Mouse (Mus musculus) CH12.LX (cell line): ENCODE measurements around the gene Rab4b. TPM values are rescaled to one million over a fixed set of nuclear protein-coding genes. Genes with fewer than 3 reads are reported as not detected.

Source experiments
- DNase-seq: peaks from one replicate; pipeline ENCODE4 v3.0.0-alpha.2; 2013; ENCODE audit errors: extremely low read depth
- H3K27ac ChIP-seq: 2 replicates; pipeline ENCODE4 v1.5.1; 2012; ENCODE audit warnings: low read depth, mild to moderate bottlenecking, control low read depth, moderate library complexity; ENCODE audit not compliant: insufficient read depth
- H3K27me3 ChIP-seq: replicated peaks from 2 replicates; pipeline ENCODE3; 2012; ENCODE audit warnings: inconsistent platforms
- H3K36me3 ChIP-seq, 2 experiments: replicated peaks in 1 of 2; 2 replicates each; pipeline versions ENCODE3 to v1.6.1; 2012; ENCODE audit warnings: inconsistent platforms in 1 of 2, low read length in 1 of 2, mild to moderate bottlenecking in 1 of 2, mixed read lengths in 1 of 2, moderate library complexity in 1 of 2; ENCODE audit not compliant: control insufficient read depth in 1 of 2, insufficient read depth in 1 of 2
- H3K4me1 ChIP-seq, 2 experiments: 2 replicates each; pipeline ENCODE4 v1.6.1; 2012; ENCODE audit warnings: inconsistent platforms in 1 of 2, moderate library complexity in 1 of 2; ENCODE audit not compliant: insufficient read depth in 2 of 2, control insufficient read depth in 1 of 2
- H3K4me2 ChIP-seq: 2 replicates; pipeline ENCODE4 v1.6.1; 2012; ENCODE audit warnings: low read depth, mild to moderate bottlenecking, control low read depth; ENCODE audit not compliant: poor library complexity, insufficient read depth, severe bottlenecking
- H3K4me3 ChIP-seq, 3 experiments: fragments of 150-350 bp in 1 of 3; sonication (generic) in 1 of 3; replicated peaks in 1 of 3; 2 replicates each; pipeline versions ENCODE3 to v1.5.1; 2011 to 2012; ENCODE audit warnings: low read depth in 2 of 3, low read length in 2 of 3, mild to moderate bottlenecking in 2 of 3, moderate library complexity in 2 of 3, control low read depth in 1 of 3, improper control_type of control experiment in 1 of 3, inconsistent platforms in 1 of 3, mixed read lengths in 1 of 3; ENCODE audit not compliant: poor library complexity in 1 of 3
- H3K79me2 ChIP-seq: replicated peaks from 2 replicates; pipeline ENCODE4 v1.6.1; 2012; ENCODE audit warnings: mild to moderate bottlenecking, moderate library complexity; ENCODE audit not compliant: control insufficient read depth, poor library complexity, insufficient read depth, severe bottlenecking; ENCODE audit errors: extremely low read depth
- H3K9ac ChIP-seq: 2 replicates; pipeline ENCODE4 v1.6.1; 2012; ENCODE audit warnings: low read depth, mild to moderate bottlenecking, control low read depth, moderate library complexity; ENCODE audit not compliant: insufficient read depth
- H3K9me3 ChIP-seq: replicated peaks from 2 replicates; pipeline ENCODE3; 2012; ENCODE audit warnings: low read length, inconsistent platforms, mixed read lengths
- CTCF ChIP-seq, 2 experiments: IDR thresholded peaks in 1 of 2; conservative IDR thresholded peaks in 1 of 2; 2 replicates each; pipeline ENCODE4 v1.5.1; 2011 to 2012; ENCODE audit warnings: low read depth in 2 of 2, low read length in 2 of 2, improper control_type of control experiment in 1 of 2, inconsistent platforms in 1 of 2, mild to moderate bottlenecking in 1 of 2, moderate library complexity in 1 of 2
- ELF1 ChIP-seq: IDR thresholded peaks from 2 replicates; pipeline ENCODE4 v1.6.1; 2014; ENCODE audit warnings: low read depth, mild to moderate bottlenecking, inconsistent platforms, low read length, improper control_type of control experiment
- GABPA ChIP-seq: IDR thresholded peaks from 2 replicates; pipeline ENCODE4 v1.6.1; 2012; ENCODE audit warnings: low read depth, low read length, improper control_type of control experiment, inconsistent platforms; ENCODE audit not compliant: insufficient replicate concordance
- KAT2A ChIP-seq: IDR thresholded peaks from 2 replicates; pipeline ENCODE4 v1.6.1; 2012; ENCODE audit warnings: low read length, improper control_type of control experiment, inconsistent platforms; ENCODE audit not compliant: insufficient replicate concordance
- MAX ChIP-seq: IDR thresholded peaks from 2 replicates; pipeline ENCODE4 v1.6.1; 2011; ENCODE audit warnings: low read length, improper control_type of control experiment
- MAZ ChIP-seq: IDR thresholded peaks from 2 replicates; pipeline ENCODE4 v1.6.1; 2012; ENCODE audit warnings: low read depth, mild to moderate bottlenecking, inconsistent platforms, low read length, improper control_type of control experiment, moderate library complexity
- MYC ChIP-seq: IDR thresholded peaks from 2 replicates; pipeline ENCODE4 v1.6.1; 2011; ENCODE audit warnings: low read depth, mild to moderate bottlenecking, improper control_type of control experiment, low read length
- NELFE ChIP-seq: IDR thresholded peaks from 2 replicates; pipeline ENCODE4 v1.6.1; 2011; ENCODE audit warnings: low read depth, low read length, improper control_type of control experiment
- POLR2AphosphoS2 ChIP-seq: IDR thresholded peaks from 2 replicates; pipeline ENCODE4 v1.6.1; 2011; ENCODE audit warnings: low read depth, low read length, improper control_type of control experiment
- RAD21 ChIP-seq: IDR thresholded peaks from 2 replicates; pipeline ENCODE4 v1.6.1; 2011; ENCODE audit warnings: low read depth, mild to moderate bottlenecking, low read length, improper control_type of control experiment, moderate library complexity
- SIN3A ChIP-seq: IDR thresholded peaks from 2 replicates; pipeline ENCODE4 v1.6.1; 2012; ENCODE audit warnings: low read length, improper control_type of control experiment, inconsistent platforms
- TBP ChIP-seq: conservative IDR thresholded peaks from 2 replicates; pipeline ENCODE4 v1.6.1; 2011; ENCODE audit warnings: low read depth, low read length, improper control_type of control experiment
- USF1 ChIP-seq: IDR thresholded peaks from 2 replicates; pipeline ENCODE4 v1.6.1; 2014; ENCODE audit warnings: low read depth, mild to moderate bottlenecking, inconsistent platforms, low read length, improper control_type of control experiment
- USF2 ChIP-seq: conservative IDR thresholded peaks from 2 replicates; pipeline ENCODE4 v1.6.1; 2011; ENCODE audit warnings: low read depth, low read length, improper control_type of control experiment
- ZNF384 ChIP-seq: IDR thresholded peaks from 2 replicates; pipeline ENCODE4 v1.6.1; 2012; ENCODE audit warnings: low read depth, low read length, improper control_type of control experiment, inconsistent platforms
- dilution Hi-C: fragments of 300-500 bp; cut with MboI; formaldehyde crosslinking; loops from 2 replicates; pipeline ENCODE4 v1.14.3; 2020; ENCODE audit warnings: low sequenced_read_pairs; ENCODE audit not compliant: extremely low pct_unique_long_range_greater_than_20kb, extremely low pct_ligation_motif_present
- in situ Hi-C: fragments of 300-500 bp; cut with MboI; formaldehyde crosslinking; loops from 3 replicates; pipeline ENCODE4 v1.14.3; 2019; ENCODE audit warnings: low sequenced_read_pairs, low pct_ligation_motif_present, low pct_unique_long_range_greater_than_20kb, mixed read lengths
- polyA plus RNA-seq: library from polyadenylated mRNA; unstranded; fragments of >175 nt; gene quantifications from 2 replicates; pipeline ENCODE4 v1.2.1, GENCODE M21; 2012; ENCODE audit warnings: low read depth; ENCODE audit not compliant: insufficient read length
- total RNA-seq, 2 experiments: library from RNA; depleted of rRNA; stranded (reverse); fragments of 300-350 nt in 1 of 2; fragments of >200 nt in 1 of 2; gene quantifications; 2 replicates each; pipeline ENCODE4 v1.2.3; 2012 to 2014

The Rab4b gene
- total and polyA plus RNA-seq, 3 experiments, result 26.2 to 85.5 (median 39.4) TPM

GRCm38 (mm10) chr7:27219937-27220336 is 41.2 kb upstream of the Rab4b start:
- Histone ChIP-seq H3K79me2 (peaks cover 3% of the 10 kb centered on the region; the same call in 1 of the 2 replicates), H3K27ac (no peak overlapping the region), H3K9me3 (no peaks in the 10 kb centered on the region), H3K4me3 (no peak overlapping the region), H3K4me1 (peaks cover 12 to 44% of the 10 kb centered on the region in 2 experiments), H3K4me2 (no peak overlapping the region), H3K36me3 (peaks cover 12 to 72% of the 10 kb centered on the region in 2 experiments), H3K27me3 (no peaks in the 10 kb centered on the region), H3K9ac (no peak overlapping the region)
- TF ChIP-seq ZNF384, result no peak
- no peak for TF ChIP-seq GABPA
- no peak for TF ChIP-seq CTCF (conservative IDR thresholded peaks at IDR 0.05 in 1 of 2, IDR thresholded peaks at IDR 0.05 in 1 of 2; ENCODE audit: low read depth in 2 of 2, low read length in 2 of 2)
- TF ChIP-seq MAZ, result no peak
- no peak for TF ChIP-seq MYC
- no peak for TF ChIP-seq USF1
- no peak for TF ChIP-seq KAT2A
- TF ChIP-seq ELF1, result no peak
- TF ChIP-seq MAX, result no peak
- dilution Hi-C loops, result no loop called here
- in situ Hi-C loops, result no loop called here
- DNase-seq, result no peak

GRCm38 (mm10) chr7:27218586-27218985 is 39.9 kb upstream of the Rab4b start:
- no peaks in the 10 kb centered on the region for H3K79me2 ChIP-seq
- H3K4me1 ChIP-seq, result peaks cover 4 to 30% of the 10 kb centered on the region in 2 experiments; a peak in 3 of 4 replicates
- dilution Hi-C loops (no loop called here), in situ Hi-C loops (no loop called here)
- H3K4me2 ChIP-seq, result no peak overlapping the region
- no peak overlapping the region for H3K9ac ChIP-seq
- no peak for DNase-seq
- no peaks in the 10 kb centered on the region for H3K27me3 ChIP-seq
- TF ChIP-seq SIN3A (no peak), MAX (no peak), RAD21 (no peak)
- H3K36me3 ChIP-seq, result peaks cover 18 to 73% of the 10 kb centered on the region in 2 experiments
- H3K9me3 ChIP-seq, result no peaks in the 10 kb centered on the region
- no peak overlapping the region for H3K27ac ChIP-seq
- no peak overlapping the region for H3K4me3 ChIP-seq

GRCm38 (mm10) chr7:27212626-27213025 is 33.9 kb upstream of the Rab4b start:
- dilution Hi-C loops (no loop called here), in situ Hi-C loops (no loop called here)
- Histone ChIP-seq H3K4me2 (no peak overlapping the region), H3K27me3 (no peaks in the 10 kb centered on the region), H3K9me3 (no peaks in the 10 kb centered on the region), H3K4me3 (no peak overlapping the region), H3K79me2 (no peaks in the 10 kb centered on the region), H3K27ac (no peak overlapping the region), H3K9ac (no peak overlapping the region), H3K4me1 (peaks cover 0 to 12% of the 10 kb centered on the region in 2 experiments; a peak in 2 of 4 replicates), H3K36me3 (peaks cover 49 to 88% of the 10 kb centered on the region in 2 experiments)
- DNase-seq, result no peak
- TF ChIP-seq NELFE, result no peak
- no peak for TF ChIP-seq TBP
- no peak for TF ChIP-seq POLR2AphosphoS2
- TF ChIP-seq USF2, result no peak
